Mouse (Mus musculus) neural tube, embryonic 10.5 days (tissue): ENCODE measurements at regions not wholly inside any gene's neighbourhood (a gene's known extent, or its start where the extent isn't known, plus 50 kb on each side); places are given as distances from the start of the nearest gene placed in this dataset.

ENCODE experiments used
- DNase-seq: peaks from one replicate; pipeline ENCODE4 v3.0.0-alpha.2; 2017; ENCODE audit warnings: low spot score; ENCODE audit errors: extremely low spot score

DNA sequence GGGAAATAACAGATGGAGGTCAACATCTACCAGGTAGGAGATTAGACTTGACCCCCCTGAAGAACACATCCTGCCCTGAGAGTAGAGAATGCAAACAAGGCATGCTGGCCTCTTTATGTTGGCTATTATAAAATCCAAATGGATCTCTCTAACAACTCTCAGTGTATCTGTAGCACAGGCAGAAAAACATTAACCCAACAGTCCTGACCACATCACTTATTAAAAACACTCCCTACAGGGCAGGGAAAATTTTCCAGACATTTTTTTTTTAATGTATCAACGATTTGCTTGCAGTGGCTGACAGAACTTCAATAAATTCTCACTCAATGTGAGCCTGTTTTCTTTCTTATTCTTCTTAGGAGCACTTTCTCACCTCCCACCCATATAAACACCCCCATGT lies 511.4 kb downstream of the Cdk5rap2 start:
- no peak for DNase-seq

DNA sequence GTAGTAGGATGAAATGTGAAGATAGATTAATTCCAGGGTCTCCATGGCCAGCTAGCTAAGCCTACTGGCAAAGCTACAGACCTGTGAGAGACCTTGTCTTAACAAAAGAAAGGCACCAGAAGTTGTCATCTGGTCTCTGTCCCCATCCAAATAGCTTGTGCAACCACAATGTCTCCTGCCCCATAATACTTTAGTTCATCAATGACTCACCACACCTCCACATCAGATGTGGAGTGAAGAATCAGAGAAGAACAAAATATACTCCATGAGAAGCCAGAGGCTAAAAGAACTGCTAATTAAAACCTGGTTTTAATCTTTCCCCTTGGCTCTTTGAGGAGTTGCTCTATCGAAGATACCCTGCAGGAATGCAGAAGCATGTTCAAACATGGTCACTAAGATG lies 514.1 kb downstream of the Cdk5rap2 start:
- DNase-seq = no peak

DNA sequence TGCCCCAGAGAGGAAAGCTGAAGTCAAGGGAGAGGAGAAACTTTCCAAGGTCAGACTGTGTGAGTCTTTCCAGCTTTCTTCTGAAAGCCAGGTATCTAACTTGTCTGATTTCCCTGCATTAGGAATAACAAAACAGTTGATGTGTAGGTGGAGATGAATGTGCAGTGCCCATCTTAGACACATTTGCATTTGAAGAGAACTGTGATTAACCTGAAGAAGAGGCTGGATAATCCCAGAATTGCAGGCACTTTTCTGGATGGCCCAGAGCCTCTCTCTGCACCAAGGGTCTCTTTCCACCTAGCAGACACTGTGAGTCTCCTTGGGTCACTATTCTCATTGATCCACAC lies 517.4 kb downstream of the Cdk5rap2 start:
- no peak for DNase-seq

DNA sequence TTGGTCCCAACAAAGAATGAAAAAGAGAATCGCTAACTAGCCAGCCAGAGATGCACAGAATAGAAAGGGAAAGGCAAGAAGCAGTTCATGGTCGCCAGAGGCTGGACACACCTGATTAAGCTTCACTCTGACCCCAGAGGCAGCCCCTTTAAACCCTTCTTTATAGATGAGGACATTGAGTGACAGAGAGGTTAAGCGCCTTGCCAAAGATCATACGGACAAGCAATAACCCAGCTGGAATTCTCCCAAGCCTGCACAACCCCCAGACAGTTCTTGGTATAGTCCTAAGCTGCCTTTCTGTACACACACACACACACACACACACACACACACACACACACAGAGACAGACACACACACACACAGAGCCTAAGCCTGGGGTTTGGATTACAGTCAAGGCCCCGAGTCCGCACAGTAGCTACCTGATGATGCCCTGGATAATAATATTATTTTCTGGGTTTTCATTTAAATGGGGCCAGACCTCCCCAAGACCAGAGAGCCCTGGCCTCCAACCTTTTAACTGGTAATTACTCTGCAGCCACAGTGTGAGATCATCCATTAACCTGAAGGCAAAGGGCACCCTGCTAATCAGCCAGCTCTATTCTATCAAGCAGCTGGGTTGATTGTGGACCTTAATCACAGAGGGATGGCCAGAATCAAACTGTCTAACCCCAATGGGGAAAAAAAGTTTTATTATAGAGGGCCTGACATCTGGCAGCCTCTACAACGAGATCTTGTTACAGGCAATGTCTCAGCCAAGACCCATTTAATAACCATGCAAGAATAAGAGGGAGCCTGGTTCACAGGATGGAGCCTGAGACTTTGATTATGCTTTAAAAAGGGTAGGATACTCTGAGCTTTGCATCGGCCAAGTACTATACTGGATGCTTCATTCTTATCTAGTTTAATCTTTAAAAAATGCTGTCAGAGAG lies 518.1 kb downstream of the Cdk5rap2 start:
- no peak for DNase-seq

DNA sequence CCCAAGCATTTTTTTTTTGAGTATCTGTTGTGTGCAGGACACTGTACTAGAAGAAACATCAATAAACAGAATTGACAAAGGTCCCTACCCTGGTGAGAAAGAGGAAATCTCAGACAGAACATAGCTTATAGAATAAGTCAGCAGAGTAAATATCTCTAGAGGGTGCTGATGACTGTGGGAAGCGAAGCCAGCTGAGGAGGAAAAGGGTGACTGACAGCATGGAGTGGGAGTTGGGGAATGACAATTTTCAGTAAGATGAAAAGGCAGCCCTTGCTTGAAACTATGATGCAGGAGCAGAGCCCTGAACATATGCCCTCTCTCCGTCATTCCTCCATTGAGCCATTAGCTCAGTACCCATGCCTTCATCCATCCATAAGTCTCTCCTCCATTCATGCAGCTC lies 519.6 kb downstream of the Cdk5rap2 start:
- no peak for DNase-seq

DNA sequence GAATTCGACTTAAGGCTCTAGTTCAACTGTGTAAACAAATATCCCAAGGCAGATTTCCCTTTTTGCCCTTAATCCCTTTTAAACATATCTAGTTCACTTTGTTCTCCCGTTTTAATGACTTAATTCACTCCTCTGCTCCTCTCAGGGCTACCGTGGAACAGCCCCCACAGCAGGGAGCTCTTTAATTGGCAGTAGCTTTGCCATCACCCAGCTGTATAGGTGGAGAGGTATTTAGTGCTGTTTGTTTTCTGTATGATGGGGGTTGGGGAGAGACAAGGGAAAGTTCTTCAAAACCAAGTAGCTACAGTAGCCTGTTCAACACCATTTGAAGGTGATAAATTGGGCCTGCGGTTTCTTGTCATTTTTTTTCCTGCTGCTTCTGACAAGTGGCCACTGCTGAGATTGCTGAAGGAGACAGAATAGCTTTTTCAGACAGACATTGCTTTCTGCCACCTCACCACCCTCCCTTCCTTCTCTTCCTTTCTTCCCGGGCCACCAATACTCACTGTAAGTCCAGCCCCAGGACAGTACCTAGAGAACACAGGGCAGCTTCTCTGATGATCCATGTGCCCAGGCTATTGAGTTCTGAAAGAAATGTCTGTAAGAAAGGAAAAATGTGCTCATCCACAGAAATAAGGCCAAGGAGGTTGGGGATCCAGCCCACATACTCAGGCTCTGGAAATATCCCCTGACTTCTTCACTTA lies 520.2 kb downstream of the Cdk5rap2 start:
- DNase-seq = no peak

DNA sequence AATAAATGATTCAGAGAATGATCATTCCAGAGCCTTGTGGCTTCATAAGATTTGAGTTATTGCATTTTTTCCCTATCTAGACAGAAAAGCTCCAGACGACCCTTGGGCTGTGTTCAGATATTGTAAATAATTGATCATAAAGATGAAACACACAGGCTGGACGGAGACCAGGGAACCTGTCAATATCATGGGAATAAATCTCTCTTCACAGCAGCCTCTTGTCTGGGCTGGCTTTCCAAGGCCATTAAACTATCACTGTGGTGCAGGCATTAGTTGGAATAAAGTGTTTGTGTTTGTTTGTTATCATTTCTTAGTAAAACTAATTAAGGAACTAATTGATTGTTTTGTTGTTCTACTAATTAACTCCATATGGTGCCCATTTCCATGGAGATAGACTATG lies 533.5 kb downstream of the Cdk5rap2 start:
- DNase-seq = no peak

DNA sequence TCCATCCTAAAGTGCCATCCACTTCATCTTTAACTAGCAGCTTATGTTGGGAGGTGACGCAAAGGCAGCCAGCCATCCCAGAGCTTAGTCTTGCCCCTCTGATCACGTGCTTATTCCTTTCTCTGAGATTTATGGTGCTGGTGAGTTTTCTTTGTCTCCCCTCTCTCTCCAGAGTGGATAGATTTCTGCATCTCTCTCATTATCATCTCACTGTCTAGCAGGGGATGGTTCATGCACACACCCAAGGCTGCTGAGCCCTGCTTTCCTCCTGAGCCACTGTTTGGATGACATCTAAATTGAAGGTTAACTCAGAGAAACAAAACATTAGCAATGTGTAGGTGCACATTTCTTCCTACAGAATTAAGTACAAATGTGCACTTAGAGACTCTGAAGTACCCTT lies 539.6 kb downstream of the Cdk5rap2 start:
- DNase-seq = no peak

DNA sequence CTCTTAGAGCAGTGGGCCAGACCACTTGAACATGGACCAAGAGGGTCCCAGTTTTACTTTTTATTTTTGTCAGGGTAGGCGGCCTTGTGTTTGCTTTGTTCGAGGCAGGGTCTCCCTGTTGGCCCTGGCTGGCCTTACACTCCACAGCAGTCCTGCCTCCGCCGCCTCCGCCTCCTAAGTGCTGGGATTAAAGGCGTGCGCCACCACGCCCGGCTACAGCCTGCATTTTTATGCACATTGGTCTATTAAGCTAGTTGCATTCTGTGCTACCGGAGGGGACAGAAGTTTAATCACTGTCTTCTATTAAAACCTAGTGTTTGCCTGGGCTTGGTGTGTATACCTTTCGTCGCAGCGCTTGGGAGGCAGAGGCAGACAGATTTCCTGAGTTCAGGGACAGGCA lies 555.2 kb downstream of the Cdk5rap2 start:
- DNase-seq = no peak

DNA sequence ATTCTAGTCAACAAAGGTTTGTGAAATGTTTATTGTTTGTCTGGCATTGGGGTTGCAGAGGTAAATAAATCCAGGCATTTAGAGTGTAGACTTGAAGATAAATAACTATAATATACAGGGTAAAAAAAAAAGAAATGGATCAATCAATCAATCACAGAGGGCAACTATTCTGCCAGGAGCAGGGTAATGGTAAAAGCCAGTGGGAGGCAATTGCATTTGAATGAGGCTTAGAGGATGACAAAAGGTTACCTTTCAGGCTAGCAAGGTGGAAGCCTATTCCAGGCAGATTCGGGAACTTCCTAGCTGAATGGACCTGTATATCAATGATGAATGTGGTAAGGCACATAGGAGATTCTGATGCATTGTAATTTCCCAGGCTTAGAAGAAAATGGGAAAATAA lies 557.6 kb downstream of the Cdk5rap2 start:
- no peak for DNase-seq

DNA sequence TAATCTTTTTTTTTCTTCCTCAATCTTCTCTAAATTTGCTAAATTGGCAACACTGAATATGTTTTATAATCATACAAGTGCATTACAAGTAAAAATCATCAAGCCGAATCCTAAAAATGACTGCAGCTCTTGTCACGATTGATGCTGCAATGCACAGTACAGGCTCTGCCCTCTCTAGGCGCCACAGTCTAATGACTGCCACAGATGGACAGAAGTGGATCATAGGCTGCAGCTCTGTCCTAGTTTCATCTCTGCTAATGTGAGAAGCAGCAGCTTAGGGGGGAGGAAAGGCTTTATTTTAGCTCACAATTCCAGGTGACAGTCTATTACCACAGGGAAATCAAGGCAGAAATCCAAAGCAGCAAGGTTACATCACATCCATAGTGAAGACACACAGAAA lies 560.8 kb downstream of the Cdk5rap2 start:
- DNase-seq = no peak

DNA sequence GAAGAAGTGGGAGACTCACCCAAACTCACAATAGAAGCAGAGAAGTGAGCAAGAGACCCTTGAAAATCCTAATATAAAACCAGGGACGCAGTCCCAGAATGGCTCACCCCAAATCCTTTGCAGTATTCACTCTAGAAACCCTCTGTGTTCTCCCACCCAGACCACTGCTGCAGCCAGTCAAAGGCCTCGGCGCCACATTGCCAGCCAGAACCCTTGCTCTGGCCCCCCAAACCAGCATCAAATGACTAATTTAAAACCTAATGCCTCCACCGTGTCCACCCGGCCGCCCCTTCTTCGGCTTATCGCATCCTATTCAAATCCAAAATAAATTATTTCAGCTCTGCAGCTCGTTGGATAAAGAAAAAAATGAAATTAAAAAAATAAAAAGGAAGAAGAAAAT lies 570.4 kb downstream of the Cdk5rap2 start:
- no peak for DNase-seq

DNA sequence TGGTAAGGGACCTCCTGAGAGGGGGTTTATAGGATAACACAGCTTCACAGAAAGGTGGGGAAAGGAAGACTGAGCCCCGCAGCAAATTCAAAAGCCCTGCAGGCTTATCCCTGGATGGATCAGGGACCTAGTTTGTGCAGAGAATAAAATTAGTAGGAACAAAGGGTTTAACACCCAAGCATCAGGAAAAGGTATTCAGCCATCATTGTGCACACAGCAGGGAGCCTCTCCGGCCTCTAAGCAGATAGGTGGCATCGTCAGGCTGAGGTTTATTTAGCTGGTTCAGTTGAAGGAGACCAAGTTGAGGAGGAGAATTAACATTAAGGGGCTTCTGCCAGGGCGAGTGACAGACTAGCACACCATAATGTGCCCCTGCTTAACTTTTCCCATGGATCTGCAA lies 571.3 kb downstream of the Cdk5rap2 start:
- DNase-seq = no peak

DNA sequence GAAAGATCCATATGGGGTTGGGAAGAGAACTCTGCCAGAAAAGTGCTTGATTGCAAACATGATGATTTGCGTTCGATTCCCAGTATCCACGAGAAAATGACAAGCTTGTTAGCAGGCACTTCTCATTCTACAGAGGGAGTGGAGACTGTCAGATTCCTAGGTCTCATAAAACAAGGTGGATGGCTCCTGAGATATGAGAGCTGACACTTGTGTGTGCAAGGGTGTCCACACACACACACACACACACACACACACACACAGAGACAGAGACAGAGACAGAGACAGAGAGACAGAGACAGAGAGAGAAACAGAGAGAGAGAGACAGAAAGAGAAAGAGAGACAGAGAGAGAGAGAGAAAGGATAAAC lies 585.4 kb downstream of the Cdk5rap2 start:
- DNase-seq = no peak

DNA sequence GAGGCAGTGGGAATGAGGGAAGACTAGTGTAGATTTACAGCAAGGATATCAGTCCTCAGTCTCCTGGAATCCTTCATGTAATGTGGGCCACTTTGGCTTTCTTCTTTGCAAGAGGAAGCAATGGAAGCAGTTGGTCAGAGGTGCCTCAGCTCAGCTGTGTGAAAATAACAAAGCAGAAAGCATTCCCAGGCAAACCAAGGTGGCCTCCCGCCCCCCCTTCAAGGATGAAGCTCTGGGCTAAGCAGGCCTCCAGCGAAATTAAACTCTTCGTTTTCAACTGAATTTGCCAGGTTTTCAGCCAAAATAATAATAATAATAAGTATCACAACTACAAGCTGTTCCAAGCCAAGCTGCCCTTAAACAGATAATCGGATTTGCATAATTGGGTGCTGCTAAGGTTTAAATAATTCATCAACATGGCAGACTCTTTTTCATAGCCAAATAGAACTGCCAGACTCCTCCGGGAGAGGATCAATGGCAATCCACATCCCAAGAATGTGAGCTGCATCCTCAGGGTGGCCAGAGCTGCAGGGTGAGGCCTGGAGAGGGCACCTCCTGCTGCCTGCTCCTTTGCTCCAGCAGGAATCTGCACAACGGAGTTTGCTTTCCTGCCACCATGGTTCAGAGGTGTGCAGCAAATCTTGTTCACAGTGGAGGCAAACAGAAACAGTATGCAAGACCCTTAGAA lies 585.9 kb downstream of the Cdk5rap2 start:
- peak; percentile 18 for DNase-seq

DNA sequence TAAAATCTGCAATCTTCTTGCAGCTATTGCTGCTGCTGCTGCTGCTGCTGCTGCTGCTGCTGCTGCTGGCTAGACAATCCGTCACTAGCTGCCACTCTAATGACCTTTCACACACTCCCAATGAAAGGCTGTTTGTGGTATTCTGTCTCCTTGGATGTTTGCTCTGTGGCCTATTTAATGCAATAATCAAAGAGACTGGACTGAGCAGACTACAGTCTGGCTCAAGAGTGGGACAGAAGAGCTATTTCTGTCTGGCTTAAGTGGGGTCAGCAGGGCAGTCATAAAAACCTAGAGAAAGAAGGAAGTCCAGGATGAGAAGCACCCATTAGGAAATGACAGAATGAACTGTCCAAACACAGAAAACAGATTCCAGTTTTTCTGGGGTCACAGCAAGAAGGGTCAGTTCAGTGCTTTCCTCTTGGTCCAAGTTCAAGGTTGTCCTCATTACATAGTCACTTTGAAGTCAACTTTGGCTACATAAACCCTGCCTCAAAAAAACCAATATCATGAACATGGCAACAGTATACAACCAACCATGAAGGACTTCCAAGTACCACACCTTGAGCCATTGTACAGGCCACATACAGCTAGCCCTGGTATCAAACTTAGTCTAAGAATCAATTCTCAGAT lies 586.8 kb downstream of the Cdk5rap2 start:
- peak; percentile 31 for DNase-seq

DNA sequence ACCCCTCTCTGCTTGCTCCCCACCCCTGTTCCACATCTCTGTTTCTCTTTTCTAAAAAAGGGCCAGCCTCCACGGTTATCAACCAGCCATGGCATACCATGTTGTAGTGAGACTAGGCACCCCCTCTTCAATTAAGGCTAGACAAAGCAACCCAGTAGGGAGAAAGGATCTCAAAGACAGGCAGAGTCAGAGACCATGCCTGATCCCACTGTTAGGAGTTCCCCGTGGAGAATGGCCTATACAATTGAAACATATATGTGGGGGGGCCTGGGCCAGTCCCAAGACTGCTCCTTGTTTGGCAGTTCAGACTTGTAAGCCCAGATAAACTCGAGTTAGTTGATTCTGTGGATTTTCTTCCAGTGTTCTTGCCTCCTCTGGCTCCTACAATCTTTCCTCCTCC lies 591.4 kb downstream of the Cdk5rap2 start:
- DNase-seq = no peak

DNA sequence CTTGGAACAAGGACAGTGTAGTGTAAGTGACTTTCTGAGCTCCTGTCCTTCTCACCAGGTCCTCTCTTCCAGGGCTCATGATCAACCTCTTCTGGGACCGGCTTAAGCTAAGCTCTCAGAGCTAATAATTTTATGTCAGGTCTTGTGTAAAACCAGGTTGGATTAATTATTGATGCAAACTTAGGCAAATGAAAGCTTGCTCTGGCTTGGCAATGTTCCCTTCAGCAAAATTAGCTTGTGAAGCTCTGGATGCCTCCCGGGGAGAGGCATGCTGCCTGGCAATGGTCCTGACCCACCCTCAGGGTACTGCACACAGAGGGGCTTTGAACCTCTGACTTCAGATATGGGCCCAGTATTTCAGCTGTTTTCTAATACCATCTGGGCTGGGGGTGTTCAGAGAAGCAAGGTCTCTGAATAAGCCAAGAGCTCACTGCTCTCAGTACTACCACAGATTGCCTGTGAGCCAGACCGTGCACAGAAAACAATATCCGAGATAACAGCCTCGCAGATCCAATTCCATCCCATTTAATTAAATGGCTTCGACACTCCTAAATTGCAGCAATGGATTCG lies 624.7 kb downstream of the Cdk5rap2 start:
- DNase-seq = no peak

DNA sequence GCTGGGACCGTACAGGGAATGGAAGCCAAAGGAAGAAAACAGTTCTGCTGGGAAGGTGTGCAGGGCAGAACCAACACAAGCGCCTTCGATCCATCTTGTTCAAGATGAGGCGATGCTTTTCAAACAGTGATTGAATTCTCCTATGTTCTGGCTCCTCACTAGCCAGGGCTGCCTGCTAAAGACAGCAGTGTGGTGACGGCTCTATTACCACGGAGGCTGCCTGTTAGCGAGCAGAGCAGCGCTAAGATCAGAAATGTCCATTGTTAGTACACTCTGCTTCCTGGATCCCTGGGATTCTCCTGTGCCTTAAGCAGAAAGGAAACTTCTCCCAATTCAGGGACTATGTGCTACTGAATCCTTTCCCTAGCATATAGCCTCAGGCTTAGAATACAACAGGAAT lies 629.0 kb downstream of the Cdk5rap2 start:
- DNase-seq = no peak

DNA sequence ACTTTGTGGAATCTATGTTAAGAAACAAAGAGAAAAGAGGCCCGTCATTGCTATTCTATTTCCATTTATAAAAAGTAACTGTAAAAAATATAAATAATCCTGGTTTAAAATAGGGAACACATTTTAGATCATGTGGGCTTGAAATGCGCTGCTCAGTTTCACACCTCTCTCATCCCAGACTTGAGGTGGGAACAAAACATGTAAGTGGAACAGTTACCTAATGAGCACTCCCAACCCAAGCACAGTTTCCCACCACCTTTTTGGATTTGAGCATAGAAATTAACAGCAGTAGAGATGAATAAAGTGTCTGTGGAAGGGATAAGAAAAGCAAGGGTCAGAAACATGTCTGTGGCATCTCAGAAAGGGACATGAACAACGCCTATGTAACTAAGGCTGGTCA lies 648.4 kb downstream of the Cdk5rap2 start:
- DNase-seq = no peak

DNA sequence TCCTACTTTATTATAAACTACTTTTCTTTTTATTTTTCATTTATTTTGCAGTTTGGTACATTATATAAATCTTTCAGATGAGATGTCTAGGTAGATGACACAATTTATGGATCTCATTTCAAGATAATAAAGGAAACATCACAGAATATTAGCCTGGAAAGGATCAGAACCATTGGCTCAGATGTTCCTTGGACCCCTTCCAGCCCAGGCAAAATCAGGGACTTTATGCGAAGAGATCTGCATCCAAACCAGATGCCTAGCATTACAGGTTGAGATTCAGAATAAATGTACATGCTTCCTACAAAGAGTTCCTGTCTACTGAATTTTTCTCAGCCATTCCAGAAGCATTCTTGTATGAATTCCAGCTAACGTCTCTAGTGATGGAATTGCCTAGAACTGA lies 650.6 kb downstream of the Cdk5rap2 start:
- no peak for DNase-seq

DNA sequence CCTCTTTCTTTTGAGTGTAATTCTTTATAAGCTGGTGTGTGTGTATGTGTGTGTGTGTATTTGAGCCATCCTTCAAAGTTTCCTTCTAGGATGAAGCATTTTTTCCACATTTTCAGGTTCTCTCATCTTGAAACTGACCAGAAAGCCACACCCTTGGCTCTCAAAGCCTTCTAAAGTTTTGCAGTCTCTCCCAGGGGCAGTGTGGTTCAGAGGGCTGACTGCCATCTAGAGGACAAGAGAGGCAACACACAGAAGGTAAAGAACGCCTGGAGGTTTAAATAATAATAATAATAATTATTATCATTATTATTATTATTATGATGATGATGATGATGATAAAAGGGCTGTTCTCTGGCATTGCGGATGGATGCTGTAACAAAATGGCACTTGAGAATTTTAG lies 655.7 kb downstream of the Cdk5rap2 start:
- no peak for DNase-seq
